Mouse (Mus musculus) liver, adult 2 months (tissue): ENCODE results near the gene Asf1b.

ENCODE experiments used
- CTCF ChIP-seq: fragments of 200-500 bp; IDR thresholded peaks from 2 replicates; pipeline ENCODE4 v1.5.1; 2011; ENCODE audit warnings: low read depth, low read length, control low read depth
- POLR2A ChIP-seq: fragments of 200-500 bp; IDR thresholded peaks from 2 replicates; pipeline ENCODE4 v1.6.1; 2011; ENCODE audit warnings: low read length, control low read depth; ENCODE audit not compliant: insufficient read depth; ENCODE audit errors: extremely low read depth

DNA sequence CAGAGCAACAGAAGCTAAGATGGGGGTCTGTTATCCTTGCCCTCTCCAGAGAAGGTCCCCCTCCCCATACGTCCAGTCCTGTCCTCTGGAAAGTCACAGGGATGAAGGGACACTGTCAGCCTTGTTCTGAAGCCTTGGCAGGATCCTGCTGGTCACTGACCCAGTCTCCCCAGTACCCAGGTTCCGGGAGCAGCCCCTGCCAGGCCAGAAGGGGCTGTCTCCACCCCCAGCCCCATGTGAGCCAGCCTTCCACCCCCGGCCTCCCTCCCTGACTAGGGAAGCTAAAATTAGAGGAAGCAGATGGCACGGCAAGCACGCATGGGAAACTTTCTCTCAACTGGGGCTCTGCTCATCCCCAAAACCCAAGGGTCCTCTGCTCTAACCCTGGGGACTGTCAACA, 39.3 kb upstream of the Asf1b start:
- TF ChIP-seq CTCF = no peak
- TF ChIP-seq POLR2A = no peak
